Mouse (Mus musculus) gastrocnemius, adult 18-20 months (tissue): ENCODE results near the gene Cox4i1. TPM values are rescaled to one million over a fixed set of nuclear protein-coding genes. Genes with fewer than 3 reads are reported as not detected.

Experiments
- total RNA-seq, 2 experiments: library from RNA; stranded (reverse); gene quantifications; 2 replicates each; pipeline ENCODE4 v1.2.3; 2021

Gene Cox4i1
- total RNA-seq, 2 experiments from 2014 or later, result 1,486 to 1,625 TPM

Other genes with a start within 250 kb of the Cox4i1 start
- gene Gins2, start 78.9 kb upstream of the Cox4i1 start, total RNA-seq, result under 1 TPM in 1 of 2 experiments, not detected in 1; 0.80 TPM
- 1 to 10 TPM in 1 of 2 experiments, under 1 TPM in 1; 0.37 to 1.0 TPM for gene 1190005I06Rik, start 20.6 kb upstream of the Cox4i1 start, total RNA-seq
- gene Gm27021, start 143 bp upstream of the Cox4i1 start, total RNA-seq, result not detected
- 10 to 100 TPM; 19.6 to 21.0 TPM for gene Emc8, start 351 bp downstream of the Cox4i1 start, total RNA-seq
- 1 to 10 TPM; 7.6 to 9.0 TPM for gene Irf8, start 68.1 kb downstream of the Cox4i1 start, total RNA-seq